In the genomic region with DNA sequence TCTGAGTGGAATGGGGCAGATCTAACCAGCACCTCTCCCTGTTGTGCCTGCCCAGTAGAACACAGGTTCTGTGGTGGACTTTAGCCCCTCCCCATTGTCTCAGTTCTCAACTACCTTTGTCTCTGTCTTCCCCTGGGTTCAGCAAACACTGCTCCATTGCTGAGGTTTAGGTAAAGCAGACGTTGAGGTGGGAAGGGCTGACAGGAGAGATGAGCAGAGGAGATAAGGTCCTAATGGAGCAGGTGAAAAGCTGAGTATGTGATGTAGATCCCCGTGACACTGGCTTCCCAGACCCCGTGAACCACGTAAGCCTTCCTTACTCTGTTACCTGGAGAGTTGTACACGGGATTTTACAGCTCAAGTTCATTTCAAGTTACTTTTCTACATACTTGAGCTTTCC, we compare ENCODE assay signal across 9 mouse cellular contexts.
DNase-seq lines count a peak whose midpoint lies in the region; ATAC-seq and TF ChIP-seq lines count a peak whose summit lies in the region.
"Had no signal": no experiment of that assay in that cellular context is flagged by ENCODE, and none has a peak within 500 bp of the region (broad histone marks: within the 10 kb centered on the region; RNA-seq: fewer than 3 reads in every experiment).

No protein-coding gene starts in this region.

- H3K9ac ChIP-seq in hindbrain, embryonic 14.5 days, result no peak overlapping the region
- H3K9ac ChIP-seq in midbrain, embryonic 13.5 days (replicated peaks), result peak overlapping the region; percentile 41; the same call in 1 of the 2 replicates

- DNase-seq in kidney, adult 2 months, result no peak
- DNase-seq in kidney, adult 11 months, result no peak
- no peak for DNase-seq in embryonic facial prominence, embryonic 10.5 days (ENCODE audit: low spot score)
- no peak for DNase-seq in hindbrain, embryonic 14.5 days (ENCODE audit: low spot score)
- DNase-seq in gastrocnemius, postnatal 14 days, result no peak
- DNase-seq in testis, postnatal 10 days (ENCODE audit: low spot score), result no peak
- no peak for DNase-seq in left cerebral cortex, postnatal 25 days (ENCODE audit: low spot score in 2 of 2)
- DNase-seq: cerebellum, adult 18-20 months had no signal

- H3K4me1 ChIP-seq in kidney, adult 2 months (ENCODE audit: control insufficient read depth, insufficient read depth, low read length), result no peaks in the 10 kb centered on the region
- peaks cover 68% of the 10 kb centered on the region for H3K4me1 ChIP-seq in embryonic facial prominence, embryonic 10.5 days
- peaks cover 35% of the 10 kb centered on the region for H3K4me1 ChIP-seq in hindbrain, embryonic 14.5 days (replicated peaks; ENCODE audit: control insufficient read depth, insufficient read depth, low read length)
- peaks cover 59% of the 10 kb centered on the region for H3K4me1 ChIP-seq in midbrain, embryonic 13.5 days (replicated peaks)

- 64% methylated on average over 5 of the region's 5 CpGs for WGBS in kidney, adult 2 months
- WGBS in embryonic facial prominence, embryonic 10.5 days, result 64% methylated on average over 5 of the region's 5 CpGs
- 58% methylated on average over 5 of the region's 5 CpGs for WGBS in hindbrain, embryonic 14.5 days
- 64% methylated on average over 5 of the region's 5 CpGs for WGBS in midbrain, embryonic 13.5 days

- no peaks in the 10 kb centered on the region for H3K9me3 ChIP-seq in embryonic facial prominence, embryonic 10.5 days
- H3K9me3 ChIP-seq in hindbrain, embryonic 14.5 days (ENCODE audit: control insufficient read depth, low read length), result no peaks in the 10 kb centered on the region
- no peaks in the 10 kb centered on the region for H3K9me3 ChIP-seq in midbrain, embryonic 13.5 days

- no peaks in the 10 kb centered on the region for H3K27me3 ChIP-seq in kidney, adult 2 months (replicated peaks; ENCODE audit: control insufficient read depth, insufficient read depth, low read length)
- H3K27me3 ChIP-seq in embryonic facial prominence, embryonic 10.5 days (replicated peaks; ENCODE audit: low read depth, poor library complexity, severe bottlenecking), result no peaks in the 10 kb centered on the region
- H3K27me3 ChIP-seq in hindbrain, embryonic 14.5 days (ENCODE audit: control insufficient read depth, insufficient read depth, low read length), result no peaks in the 10 kb centered on the region
- H3K27me3 ChIP-seq in midbrain, embryonic 13.5 days, result no peaks in the 10 kb centered on the region

- H3K4me2 ChIP-seq in hindbrain, embryonic 14.5 days (replicated peaks), result peak overlapping the region; percentile 12; the same call in 1 of the 2 replicates
- peak overlapping the region; percentile 60 for H3K4me2 ChIP-seq in midbrain, embryonic 13.5 days (replicated peaks)

- H3K4me3 ChIP-seq in kidney, adult 2 months (ENCODE audit: insufficient read depth, low read depth, low read length), result peak overlapping the region; percentile 6; the same call in 1 of the 2 replicates
- H3K4me3 ChIP-seq in embryonic facial prominence, embryonic 10.5 days, result peak overlapping the region; percentile 63
- no peak overlapping the region for H3K4me3 ChIP-seq in hindbrain, embryonic 14.5 days (replicated peaks; ENCODE audit: low read length)
- peak overlapping the region; percentile 38 for H3K4me3 ChIP-seq in midbrain, embryonic 13.5 days (replicated peaks)

- ATAC-seq in hindbrain, embryonic 14.5 days (ENCODE audit: low FRiP score), result no peak
- ATAC-seq in midbrain, embryonic 13.5 days, result no peak

- H3K36me3 ChIP-seq in kidney, adult 2 months (ENCODE audit: control insufficient read depth, insufficient read depth, low read length), result no peaks in the 10 kb centered on the region
- H3K36me3 ChIP-seq in embryonic facial prominence, embryonic 10.5 days (replicated peaks), result peaks cover 56% of the 10 kb centered on the region
- peaks cover 31% of the 10 kb centered on the region for H3K36me3 ChIP-seq in hindbrain, embryonic 14.5 days (replicated peaks; ENCODE audit: control insufficient read depth, insufficient read depth)
- peaks cover 29% of the 10 kb centered on the region for H3K36me3 ChIP-seq in midbrain, embryonic 13.5 days

- no peak for TF ChIP-seq POLR2A in kidney, adult 2 months (IDR thresholded peaks at IDR 0.05; ENCODE audit: low read depth, low read length)

- intact Hi-C loops in gastrocnemius, postnatal 14 days (cut with DNase I; ENCODE audit: low total_unique reads), result no loop called here
- intact Hi-C loops in left cerebral cortex, postnatal 25 days (cut with DNase I), result no loop called here

- H3K27ac ChIP-seq in kidney, adult 2 months (ENCODE audit: insufficient read depth, low read depth, low read length), result no peak overlapping the region
- 0 out of 2 replicates have a peak overlapping the region, but pooled peaks have one; percentile 22 for H3K27ac ChIP-seq in embryonic facial prominence, embryonic 10.5 days (replicated peaks)
- H3K27ac ChIP-seq in hindbrain, embryonic 14.5 days, result no peak overlapping the region
- H3K27ac ChIP-seq in midbrain, embryonic 13.5 days, result no peak overlapping the region

- no peak for TF ChIP-seq CTCF in kidney, adult 2 months (conservative IDR thresholded peaks at IDR 0.05; ENCODE audit: insufficient read depth, insufficient read length, low read depth, low read length)
